Mouse (Mus musculus) brain, embryonic 14.5 days (tissue): Measurements from ENCODE around the gene Tex36. TPM values are rescaled to one million over a fixed set of nuclear protein-coding genes. Genes with fewer than 3 reads are reported as not detected.
A peak's percentile ranks its signal among the peaks of the same experiment; 100 is the strongest.

Experiments used
- DNase-seq: peaks from one replicate; pipeline ENCODE4 v3.0.0-alpha.2; 2011; ENCODE audit warnings: low read depth
- CTCF ChIP-seq: fragments of 200-500 bp; IDR thresholded peaks from 2 replicates; pipeline ENCODE4 v1.5.1; 2012; ENCODE audit warnings: inconsistent platforms, mild to moderate bottlenecking, moderate library complexity, borderline replicate concordance; ENCODE audit not compliant: insufficient read depth, insufficient read length; ENCODE audit errors: extremely low read depth
- POLR2A ChIP-seq: fragments of 200-500 bp; IDR thresholded peaks from 2 replicates; pipeline ENCODE4 v1.6.1; 2012; ENCODE audit warnings: mild to moderate bottlenecking, inconsistent platforms, borderline replicate concordance; ENCODE audit not compliant: poor library complexity, insufficient read depth, insufficient read length, severe bottlenecking; ENCODE audit errors: extremely low read depth
- polyA plus RNA-seq: library from polyadenylated mRNA; depleted of rRNA; stranded (reverse); fragments of >200 nt; gene quantifications from 2 replicates; pipeline ENCODE4 v1.2.3, GENCODE M21; 2012

The Tex36 gene
- polyA plus RNA-seq, 1 experiment: 0.11 TPM

- no peak for TF ChIP-seq POLR2A
- no peak for TF ChIP-seq CTCF
- no peak for DNase-seq
These were observed 25.7 kb downstream of the Tex36 start for GRCm38 (mm10) chr7:133576281-133576680.

- DNase-seq: peak; percentile 76
These were observed 30.0 kb downstream of the Tex36 start for GRCm38 (mm10) chr7:133571927-133572326.

GRCm38 (mm10) chr7:133569194-133569880, 32.6 kb downstream of the Tex36 start:
- no peak for DNase-seq
- TF ChIP-seq POLR2A: no peak

More at GRCm38 (mm10) chr7:133571927-133572326, 30.0 kb downstream of the Tex36 start:
- TF ChIP-seq POLR2A (no peak), CTCF (peak; percentile 26; the same call in 1 of the 2 replicates)

GRCm38 (mm10) chr7:133564600-133564999, 37.4 kb downstream of the Tex36 start:
- TF ChIP-seq POLR2A (no peak), CTCF (no peak)
- DNase-seq: no peak

- no peak for TF ChIP-seq POLR2A
- TF ChIP-seq CTCF: no peak
- DNase-seq: no peak
These were observed 38.7 kb downstream of the Tex36 start for GRCm38 (mm10) chr7:133563175-133563824.

- TF ChIP-seq CTCF (peak; percentile 62; the same call in 1 of the 2 replicates), POLR2A (no peak)
- peak; percentile 50 for DNase-seq
These were observed 46.0 kb downstream of the Tex36 start for GRCm38 (mm10) chr7:133555786-133556492.

- TF ChIP-seq POLR2A: no peak
- TF ChIP-seq CTCF: no peak
- no peak for DNase-seq
These were observed 49.5 kb downstream of the Tex36 start for GRCm38 (mm10) chr7:133552306-133552991.

- no peak for TF ChIP-seq POLR2A
These were observed 51.0 kb downstream of the Tex36 start for GRCm38 (mm10) chr7:133551000-133551399.

GRCm38 (mm10) chr7:133548434-133548833, 53.5 kb downstream of the Tex36 start:
- no peak for DNase-seq
- TF ChIP-seq CTCF (no peak), POLR2A (no peak)

More at GRCm38 (mm10) chr7:133551000-133551399, 51.0 kb downstream of the Tex36 start:
- no peak for DNase-seq

GRCm38 (mm10) chr7:133545631-133546030, 56.3 kb downstream of the Tex36 start:
- DNase-seq: no peak
- TF ChIP-seq CTCF (no peak), POLR2A (no peak)

- DNase-seq: no peak
- TF ChIP-seq CTCF: no peak
- no peak for TF ChIP-seq POLR2A
These were observed 57.0 kb downstream of the Tex36 start for GRCm38 (mm10) chr7:133544966-133545365.
